Mouse (Mus musculus): ENCODE measurements around the gene Gm20075. TPM values are rescaled to one million over a fixed set of nuclear protein-coding genes. Genes with fewer than 3 reads are reported as not detected.
"Not testable (repeated sequence)": the region's sequence is repeated elsewhere in the genome, so short reads cannot be mapped to it uniquely, and the experiment has no call there.

Gene Gm20075
- 26.2 and 32.6 TPM in 2 replicates for polyA plus RNA-seq (2015; fragmentation: Nextera tagmentation; extraction: Ambion mirVana)

- ATAC-seq (ENCODE audit: insufficient number of reproducible peaks, insufficient read depth, low FRiP score, low TSS enrichment, low read depth); H3K4me1 ChIP-seq: not testable (repeated sequence)
- whole genome bisulfite sequencing, result 85% methylated on average over 3 of the region's 3 CpGs
Observed at GRCm38 (mm10) chr13:96081276-96081675, at the start of gene Gm20075. Gm20075 (minus strand) TSS chr13:96081376.

DNA sequence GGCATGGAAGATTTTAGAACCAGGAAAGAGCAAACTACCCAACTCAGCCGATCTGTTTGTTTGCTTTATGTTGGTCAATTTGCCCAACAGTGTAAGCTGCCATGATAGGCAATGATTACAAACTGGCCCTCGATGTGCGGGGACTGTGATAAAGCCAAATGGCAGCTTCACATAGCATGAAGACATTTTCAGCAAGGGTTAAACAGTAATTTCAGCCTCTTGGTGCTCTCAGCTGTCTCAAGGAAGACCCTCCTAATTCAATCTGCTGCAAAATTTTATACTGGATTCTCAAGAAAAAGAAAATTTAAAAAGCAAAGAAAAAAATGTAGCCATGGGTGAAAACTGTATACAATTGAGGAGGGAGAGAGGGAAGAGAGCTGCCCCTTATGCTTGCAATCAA, 47.9 kb upstream of the Gm20075 start:
- no peak for ATAC-seq (ENCODE audit: insufficient number of reproducible peaks, insufficient read depth, low FRiP score, low TSS enrichment, low read depth)
- Histone ChIP-seq H3K27me3 (peaks cover 69% of the 10 kb centered on the region), H3K9ac (no peak overlapping the region), H3K9me3 (no peaks in the 10 kb centered on the region), H3K27ac (no peak overlapping the region), H3K4me2 (no peak overlapping the region), H3K4me1 (peaks cover 30% of the 10 kb centered on the region), H3K36me3 (no peaks in the 10 kb centered on the region), H3K4me3 (no peak overlapping the region)
- WGBS, result 85% methylated on average over 3 of the region's 3 CpGs

More at GRCm38 (mm10) chr13:96081276-96081675, at the start of gene Gm20075:
- not testable (repeated sequence) for H3K9ac ChIP-seq, H3K36me3 ChIP-seq, H3K9me3 ChIP-seq, H3K27ac ChIP-seq, H3K27me3 ChIP-seq, H3K4me2 ChIP-seq, H3K4me3 ChIP-seq

DNA sequence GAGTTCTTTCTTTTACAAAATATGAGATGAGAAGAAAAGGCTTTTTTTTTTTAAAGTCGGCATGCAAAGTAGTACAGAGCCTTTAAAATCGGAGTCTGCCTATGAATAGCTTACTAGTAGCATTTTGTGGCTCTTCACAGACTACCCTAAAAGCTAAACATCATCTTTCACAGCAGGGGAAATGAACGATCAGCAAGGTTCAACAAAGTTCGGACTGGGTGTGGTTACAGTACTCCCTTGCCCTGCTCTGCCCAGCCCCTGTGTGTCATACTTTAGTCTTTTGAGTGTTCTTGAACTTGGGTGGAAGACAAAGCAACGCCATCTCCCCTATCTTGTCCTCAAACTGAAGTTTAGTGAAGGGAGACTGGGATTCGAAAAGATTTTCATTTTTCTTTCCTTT, 45.5 kb upstream of the Gm20075 start:
- H3K27me3 ChIP-seq, result peaks cover 46% of the 10 kb centered on the region
- 73% methylated on average over 6 of the region's 6 CpGs for WGBS
- H3K4me2 ChIP-seq, result no peak overlapping the region
- no peak overlapping the region for H3K9ac ChIP-seq
- peaks cover 12% of the 10 kb centered on the region for H3K4me1 ChIP-seq
- H3K36me3 ChIP-seq, result no peaks in the 10 kb centered on the region
- no peaks in the 10 kb centered on the region for H3K9me3 ChIP-seq
- no peak for ATAC-seq (ENCODE audit: insufficient number of reproducible peaks, insufficient read depth, low FRiP score, low TSS enrichment, low read depth)
- H3K4me3 ChIP-seq, result no peak overlapping the region
- H3K27ac ChIP-seq, result no peak overlapping the region

DNA sequence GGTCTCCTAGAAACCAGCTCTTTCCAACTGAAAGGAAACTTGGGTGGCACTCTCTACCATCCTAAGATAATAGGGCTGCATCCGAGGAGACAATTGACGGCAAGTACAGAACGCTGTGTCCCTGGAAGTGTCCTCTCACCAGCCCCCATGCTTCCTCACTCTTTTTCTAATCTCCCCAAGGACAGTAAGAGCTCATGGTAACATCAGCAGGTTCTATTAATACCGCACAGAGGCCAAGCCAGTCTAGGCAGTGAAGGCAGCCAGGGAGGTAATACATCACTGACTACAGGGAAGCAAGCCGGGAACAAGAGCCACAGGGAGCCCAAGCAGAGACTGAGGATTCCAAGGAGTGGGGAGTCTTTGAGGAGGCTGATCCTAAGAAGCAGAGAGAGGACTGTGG, 43.8 kb upstream of the Gm20075 start:
- WGBS, result 72% methylated on average over 5 of the region's 5 CpGs
- H3K4me3 ChIP-seq, result no peak overlapping the region
- no peak overlapping the region for H3K9ac ChIP-seq
- peaks cover 30% of the 10 kb centered on the region for H3K27me3 ChIP-seq
- H3K4me2 ChIP-seq, result no peak overlapping the region
- no peak for ATAC-seq (ENCODE audit: insufficient number of reproducible peaks, insufficient read depth, low FRiP score, low TSS enrichment, low read depth)
- H3K27ac ChIP-seq, result no peak overlapping the region
- H3K4me1 ChIP-seq, result no peaks in the 10 kb centered on the region
- no peaks in the 10 kb centered on the region for H3K9me3 ChIP-seq
- H3K36me3 ChIP-seq, result no peaks in the 10 kb centered on the region

DNA sequence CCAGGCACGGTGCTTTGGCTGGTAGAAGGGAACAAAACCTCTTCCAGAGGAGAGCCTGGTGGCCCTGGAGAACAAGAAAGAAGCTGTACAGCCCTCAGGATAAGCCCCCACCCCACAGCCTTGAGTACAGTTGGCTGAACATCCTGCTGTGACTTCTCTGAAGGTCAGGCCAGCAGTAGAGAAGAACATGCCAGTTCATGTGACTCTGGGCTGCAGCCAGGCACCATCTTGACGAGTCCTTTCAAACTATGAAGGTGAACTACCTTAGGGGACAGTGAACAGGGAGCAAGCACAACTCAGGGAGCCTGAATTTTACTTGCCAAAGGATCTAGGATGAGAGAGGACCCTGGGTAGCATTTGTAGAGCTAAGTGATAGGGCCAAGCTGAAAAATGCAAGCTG, 31.5 kb upstream of the Gm20075 start:
- Histone ChIP-seq H3K9me3 (no peaks in the 10 kb centered on the region), H3K27me3 (no peaks in the 10 kb centered on the region), H3K4me1 (no peaks in the 10 kb centered on the region), H3K36me3 (no peaks in the 10 kb centered on the region), H3K27ac (no peak overlapping the region), H3K4me2 (no peak overlapping the region), H3K4me3 (no peak overlapping the region), H3K9ac (no peak overlapping the region)
- WGBS, result 64% methylated on average over 2 of the region's 2 CpGs
- ATAC-seq (ENCODE audit: insufficient number of reproducible peaks, insufficient read depth, low FRiP score, low TSS enrichment, low read depth), result no peak

DNA sequence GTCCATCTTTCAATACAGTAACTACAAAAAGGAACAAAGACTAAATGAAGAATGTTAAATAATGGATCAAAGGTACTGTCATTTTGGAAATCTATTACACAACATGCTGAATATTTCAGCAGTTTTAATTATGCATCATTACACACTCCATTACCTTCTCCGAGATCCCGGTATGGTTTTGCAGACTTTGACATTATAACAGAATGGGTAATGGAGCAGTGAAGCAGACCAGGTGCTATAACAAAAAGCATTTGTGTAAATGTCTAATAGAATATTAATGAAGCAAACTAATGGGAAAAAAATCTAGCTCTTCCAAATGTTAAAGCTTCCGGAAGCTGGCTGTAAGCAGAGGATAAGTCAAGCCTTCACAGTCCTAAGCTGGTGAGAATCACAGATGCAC, 29.6 kb upstream of the Gm20075 start:
- 89% methylated on average over 3 of the region's 3 CpGs for WGBS
- H3K27me3 ChIP-seq, result no peaks in the 10 kb centered on the region
- H3K27ac ChIP-seq, result no peak overlapping the region
- H3K36me3 ChIP-seq, result no peaks in the 10 kb centered on the region
- no peak overlapping the region for H3K4me3 ChIP-seq
- no peaks in the 10 kb centered on the region for H3K9me3 ChIP-seq
- no peak overlapping the region for H3K4me2 ChIP-seq
- ATAC-seq (ENCODE audit: insufficient number of reproducible peaks, insufficient read depth, low FRiP score, low TSS enrichment, low read depth), result no peak
- no peak overlapping the region for H3K9ac ChIP-seq
- H3K4me1 ChIP-seq, result no peaks in the 10 kb centered on the region

- Histone ChIP-seq H3K27me3 (no peaks in the 10 kb centered on the region), H3K9me3 (no peaks in the 10 kb centered on the region), H3K27ac (no peak overlapping the region), H3K9ac (no peak overlapping the region), H3K4me1 (no peaks in the 10 kb centered on the region), H3K4me2 (no peak overlapping the region), H3K4me3 (no peak overlapping the region), H3K36me3 (no peaks in the 10 kb centered on the region)
- 84% methylated on average over 4 of the region's 4 CpGs for WGBS
- ATAC-seq (ENCODE audit: insufficient number of reproducible peaks, insufficient read depth, low FRiP score, low TSS enrichment, low read depth), result no peak
Observed at GRCm38 (mm10) chr13:96106367-96106766, 25.2 kb upstream of the Gm20075 start.

GRCm38 (mm10) chr13:96090929-96091328, 9.8 kb upstream of the Gm20075 start:
- H3K4me3 ChIP-seq, result no peak overlapping the region
- no peak overlapping the region for H3K9ac ChIP-seq
- H3K27me3 ChIP-seq, result no peaks in the 10 kb centered on the region
- 59% methylated on average over 4 of the region's 4 CpGs for WGBS
- H3K4me2 ChIP-seq, result no peak overlapping the region
- no peaks in the 10 kb centered on the region for H3K9me3 ChIP-seq
- no peak for ATAC-seq (ENCODE audit: insufficient number of reproducible peaks, insufficient read depth, low FRiP score, low TSS enrichment, low read depth)
- H3K27ac ChIP-seq, result no peak overlapping the region
- no peaks in the 10 kb centered on the region for H3K4me1 ChIP-seq
- H3K36me3 ChIP-seq, result no peaks in the 10 kb centered on the region

- ATAC-seq (ENCODE audit: insufficient number of reproducible peaks, insufficient read depth, low FRiP score, low TSS enrichment, low read depth), result no peak
- H3K9me3 ChIP-seq, result no peaks in the 10 kb centered on the region
- H3K4me1 ChIP-seq, result no peaks in the 10 kb centered on the region
- no peaks in the 10 kb centered on the region for H3K27me3 ChIP-seq
- H3K4me3 ChIP-seq, result no peak overlapping the region
- no peak overlapping the region for H3K4me2 ChIP-seq
- no peaks in the 10 kb centered on the region for H3K36me3 ChIP-seq
- 89% methylated on average over 7 of the region's 7 CpGs for WGBS
- no peak overlapping the region for H3K9ac ChIP-seq
- no peak overlapping the region for H3K27ac ChIP-seq
Observed at GRCm38 (mm10) chr13:96085581-96086302, 4.6 kb upstream of the Gm20075 start.

GRCm38 (mm10) chr13:96081754-96082153, 578 bp upstream of the Gm20075 start, which contains the start of gene Gm17190:
Gm17190 (plus strand) TSS chr13:96082054.
- not testable (repeated sequence) for H3K4me1 ChIP-seq; H3K36me3 ChIP-seq; H3K4me2 ChIP-seq; H3K9ac ChIP-seq; H3K27ac ChIP-seq; H3K4me3 ChIP-seq; ATAC-seq (ENCODE audit: insufficient number of reproducible peaks, insufficient read depth, low FRiP score, low TSS enrichment, low read depth); H3K27me3 ChIP-seq; H3K9me3 ChIP-seq
- 72% methylated on average over 1 of the region's 1 CpGs for WGBS

DNA sequence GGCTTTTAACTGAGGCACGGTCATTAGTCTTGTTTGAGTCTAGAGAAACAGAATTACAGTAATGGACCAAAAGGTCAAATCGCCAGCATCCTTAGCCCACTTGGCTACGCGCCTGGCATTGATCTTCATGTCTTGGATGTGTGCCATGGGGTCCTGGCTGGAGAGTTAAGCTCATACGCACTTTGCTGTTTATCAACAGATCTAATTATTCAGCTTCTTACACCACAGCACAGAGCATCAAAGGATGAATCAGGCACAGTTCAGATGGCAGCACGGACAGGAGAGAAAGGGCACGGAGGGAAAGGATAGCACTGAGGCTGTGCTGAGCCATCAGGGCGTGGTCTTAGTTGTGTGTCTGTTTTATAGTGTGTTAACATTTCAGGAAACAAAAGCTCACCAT, 7.6 kb downstream of the Gm20075 start:
- Histone ChIP-seq H3K27ac (no peak overlapping the region), H3K9me3 (no peaks in the 10 kb centered on the region), H3K36me3 (no peaks in the 10 kb centered on the region), H3K27me3 (no peaks in the 10 kb centered on the region), H3K4me3 (no peak overlapping the region), H3K4me2 (no peak overlapping the region), H3K9ac (no peak overlapping the region), H3K4me1 (peaks cover 4% of the 10 kb centered on the region)
- 58% methylated on average over 8 of the region's 8 CpGs for WGBS
- ATAC-seq (ENCODE audit: insufficient number of reproducible peaks, insufficient read depth, low FRiP score, low TSS enrichment, low read depth), result no peak

DNA sequence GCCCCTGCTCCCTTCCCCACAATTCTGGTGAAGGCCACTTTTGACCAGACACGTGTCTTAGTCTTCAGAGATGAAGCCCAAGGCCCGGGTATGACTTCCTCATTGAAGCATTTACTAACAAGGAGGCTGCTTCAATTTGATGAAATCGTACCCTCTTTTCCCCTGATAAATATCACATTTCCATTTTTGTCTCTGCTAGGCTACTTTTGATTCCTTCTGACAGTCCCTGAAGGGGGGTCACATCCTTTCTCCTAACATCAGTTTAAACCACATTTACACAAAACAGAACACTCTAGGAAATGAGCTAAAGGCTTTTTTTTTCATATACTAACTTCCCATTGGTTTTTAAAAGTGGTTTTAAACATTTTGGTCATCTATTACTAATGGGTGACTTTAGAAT, 28.4 kb downstream of the Gm20075 start:
- 70% methylated on average over 3 of the region's 3 CpGs for WGBS

More for the DNA sequence above, 28.4 kb downstream of the Gm20075 start:
- H3K27ac ChIP-seq, result no peak overlapping the region
- H3K4me1 ChIP-seq, result no peaks in the 10 kb centered on the region
- no peak for ATAC-seq (ENCODE audit: insufficient number of reproducible peaks, insufficient read depth, low FRiP score, low TSS enrichment, low read depth)
- no peaks in the 10 kb centered on the region for H3K9me3 ChIP-seq
- no peak overlapping the region for H3K4me2 ChIP-seq
- H3K9ac ChIP-seq, result no peak overlapping the region
- no peaks in the 10 kb centered on the region for H3K36me3 ChIP-seq
- H3K4me3 ChIP-seq, result no peak overlapping the region
- H3K27me3 ChIP-seq, result no peaks in the 10 kb centered on the region
